Mouse (Mus musculus): ENCODE data around the gene Spata3. TPM values are rescaled to one million over a fixed set of nuclear protein-coding genes. Genes with fewer than 3 reads are reported as not detected.

Spata3 gene
- total RNA-seq, 2 experiments from 2014 or later = not detected

DNA sequence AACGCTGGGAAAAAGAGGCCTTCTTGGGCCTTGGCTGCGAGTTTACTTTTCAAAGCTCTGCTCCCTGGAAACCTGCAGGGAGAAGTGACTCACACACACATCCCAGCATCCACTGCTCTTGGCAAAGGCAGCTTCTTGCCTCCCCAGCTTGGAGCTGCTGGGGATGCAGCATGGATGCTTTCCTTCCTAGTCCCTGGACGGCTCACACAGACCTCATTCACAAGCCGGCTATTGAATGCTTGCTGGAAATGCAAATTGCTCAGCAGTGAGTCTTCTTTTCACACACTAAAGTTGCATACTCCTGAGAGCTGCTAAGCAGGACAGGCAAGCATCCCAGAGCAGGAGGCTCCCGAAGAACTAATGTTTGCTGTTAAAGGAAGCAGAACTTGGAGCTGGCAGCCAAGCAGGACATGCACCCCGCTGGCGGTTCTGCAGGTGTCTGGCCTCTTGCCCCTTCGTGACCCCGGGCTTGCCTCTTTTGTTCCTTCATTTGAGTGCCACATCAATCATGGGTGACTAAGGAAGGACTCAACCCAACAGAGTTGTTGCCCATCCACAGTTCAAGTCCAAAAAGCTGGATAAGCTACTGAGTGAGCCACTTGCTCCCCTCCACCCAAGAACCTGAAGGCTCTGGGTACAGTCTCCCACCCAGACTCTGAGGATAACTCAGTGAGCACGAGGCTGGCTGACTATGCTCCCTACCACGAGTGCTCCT lies 15.8 kb downstream of the Spata3 start:
- no peak for DNase-seq

DNA sequence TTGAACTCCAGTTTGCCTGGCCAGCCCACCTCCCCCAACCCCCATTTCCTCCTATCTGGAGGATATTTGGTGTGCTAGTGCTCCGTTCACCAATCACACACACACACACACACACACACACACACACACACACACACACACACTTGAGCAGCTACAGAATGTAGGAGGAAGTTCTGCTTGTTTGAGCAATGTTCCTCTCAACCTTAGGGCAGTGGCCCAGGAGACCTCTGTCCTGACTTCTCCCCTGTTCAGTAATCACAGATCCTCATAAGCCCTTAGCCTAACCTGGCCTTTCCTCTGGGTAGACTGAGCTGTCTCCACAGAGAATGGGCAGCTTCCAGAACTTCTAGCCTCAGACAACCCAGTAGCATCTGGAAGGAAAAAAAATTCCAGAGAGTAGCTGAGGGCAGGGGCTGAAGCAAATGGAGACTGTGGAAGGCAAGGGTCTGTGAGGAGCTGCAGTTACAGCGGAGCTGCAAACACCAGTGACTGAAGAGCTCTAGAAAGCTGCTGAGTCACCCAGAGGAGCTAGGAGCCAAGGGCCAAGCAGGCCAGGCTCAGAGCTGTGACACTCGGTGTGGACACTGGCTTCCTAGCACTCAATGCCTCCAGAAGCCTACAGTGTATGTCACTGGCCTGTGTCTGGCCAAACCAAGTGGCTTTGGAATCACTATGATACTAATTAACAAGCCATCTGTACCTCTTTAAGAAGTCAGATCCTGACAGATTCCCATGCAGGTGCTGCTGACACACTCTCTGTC lies 21.8 kb downstream of the Spata3 start:
- DNase-seq = no peak

DNA sequence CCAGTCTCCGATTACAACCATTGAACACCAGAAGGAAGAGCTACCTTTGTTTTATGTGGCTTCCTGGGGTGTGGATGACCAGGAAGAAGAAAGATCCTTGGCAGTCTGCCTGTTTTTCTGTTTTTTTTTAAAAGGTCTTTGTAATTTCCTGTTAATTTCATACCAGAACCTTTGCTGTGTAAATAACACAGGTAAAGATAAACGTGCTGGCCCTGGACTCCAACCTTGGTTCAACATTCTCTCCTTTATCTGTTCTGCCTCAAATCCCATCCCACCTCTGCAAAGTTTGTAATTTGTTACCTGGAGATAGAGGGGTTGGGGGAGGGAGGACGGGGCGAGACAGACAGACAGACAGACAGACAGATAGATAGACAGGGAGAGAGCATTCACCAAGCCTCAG lies 23.5 kb downstream of the Spata3 start:
- DNase-seq = no peak

DNA sequence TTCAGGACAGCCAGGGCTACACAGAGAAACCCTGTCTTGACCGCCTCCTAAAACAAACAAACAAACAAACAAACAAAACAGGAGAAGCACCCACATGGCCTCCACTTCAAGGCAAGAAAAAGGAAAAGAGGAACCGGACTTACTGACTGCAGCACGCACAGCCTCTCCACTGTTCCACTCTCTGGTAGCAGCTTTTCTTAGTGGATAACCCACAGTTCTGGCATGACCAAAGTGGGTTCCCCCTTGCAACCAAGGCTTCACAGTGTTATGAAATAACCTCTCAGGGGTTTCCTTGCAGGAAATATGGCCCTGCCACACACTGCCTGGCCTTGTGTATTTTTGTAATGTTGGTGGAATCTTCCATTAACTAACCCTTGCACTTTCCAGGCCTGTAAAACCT lies 24.2 kb downstream of the Spata3 start:
- no peak for DNase-seq

DNA sequence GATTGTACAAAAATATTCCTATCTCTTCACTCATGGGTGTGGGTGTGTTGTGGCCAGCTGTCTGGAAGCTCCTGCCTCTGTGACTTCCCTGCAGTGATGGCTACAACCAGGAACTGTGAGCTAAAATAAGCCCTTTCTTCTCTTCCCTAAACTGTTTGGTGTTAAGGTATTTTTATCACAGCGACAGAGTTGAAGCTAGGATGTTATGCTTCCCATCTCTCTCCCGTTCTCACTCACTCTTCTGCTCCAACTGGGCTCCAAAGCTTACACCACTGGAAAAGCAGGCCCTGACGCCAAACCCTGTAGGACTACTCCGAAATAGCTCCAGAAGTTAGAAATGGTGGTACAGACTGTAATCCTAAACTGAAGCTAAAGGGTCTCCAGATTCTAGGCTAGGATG lies 28.4 kb downstream of the Spata3 start:
- no peak for DNase-seq

DNA sequence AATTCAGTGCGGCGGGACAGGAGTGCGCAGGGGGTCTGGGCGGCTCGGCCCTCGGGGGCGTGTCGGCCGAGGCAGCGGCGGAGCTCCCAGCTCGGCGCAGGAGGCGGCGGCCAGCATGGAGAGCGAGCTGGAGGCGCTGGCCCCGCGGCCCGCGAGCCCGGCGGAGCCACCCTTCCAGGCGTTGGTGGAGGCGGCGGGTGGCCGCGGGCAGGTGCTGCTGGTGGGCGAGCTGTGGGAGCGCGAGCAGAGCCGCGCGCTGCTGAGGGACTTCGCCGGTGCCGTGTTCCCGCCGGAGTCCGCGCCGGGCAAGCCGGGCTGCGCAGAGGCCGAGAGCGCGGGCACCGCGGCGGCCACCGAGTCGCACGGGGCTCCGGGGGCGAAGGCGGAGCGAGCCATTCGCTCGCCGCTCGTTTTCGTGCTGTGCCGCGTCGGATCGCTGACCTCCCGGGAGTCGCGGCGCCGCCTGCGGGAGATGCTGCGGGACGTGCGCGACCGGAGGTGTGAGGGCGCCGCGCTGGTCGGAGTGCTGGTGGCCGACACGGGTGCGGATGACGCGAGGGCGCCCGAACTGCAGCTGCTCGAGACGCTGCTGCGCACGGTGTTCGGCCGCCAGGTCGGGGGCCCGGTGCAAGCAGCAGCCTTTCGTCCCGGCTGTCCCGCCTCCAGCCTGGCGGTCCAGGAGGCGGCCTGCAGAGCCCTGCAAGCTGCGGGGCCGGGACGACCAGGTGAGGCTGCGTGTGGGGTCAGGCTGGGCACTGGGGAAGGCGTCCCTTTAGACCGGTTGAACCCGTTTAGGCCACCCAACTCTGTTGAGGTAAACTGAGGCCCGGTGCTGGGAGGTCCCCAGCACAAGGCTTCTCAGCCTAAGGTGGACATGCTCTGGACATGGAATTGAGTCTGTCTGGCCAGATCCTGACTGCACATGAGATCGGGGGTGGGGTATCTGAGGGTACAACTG lies 29.5 kb downstream of the Spata3 start, which contains the start of gene 2810459M11Rik:
2810459M11Rik (plus strand) TSS at position 16 of the 958 bp plus-strand sequence.
- peak; percentile 46 for DNase-seq

DNA sequence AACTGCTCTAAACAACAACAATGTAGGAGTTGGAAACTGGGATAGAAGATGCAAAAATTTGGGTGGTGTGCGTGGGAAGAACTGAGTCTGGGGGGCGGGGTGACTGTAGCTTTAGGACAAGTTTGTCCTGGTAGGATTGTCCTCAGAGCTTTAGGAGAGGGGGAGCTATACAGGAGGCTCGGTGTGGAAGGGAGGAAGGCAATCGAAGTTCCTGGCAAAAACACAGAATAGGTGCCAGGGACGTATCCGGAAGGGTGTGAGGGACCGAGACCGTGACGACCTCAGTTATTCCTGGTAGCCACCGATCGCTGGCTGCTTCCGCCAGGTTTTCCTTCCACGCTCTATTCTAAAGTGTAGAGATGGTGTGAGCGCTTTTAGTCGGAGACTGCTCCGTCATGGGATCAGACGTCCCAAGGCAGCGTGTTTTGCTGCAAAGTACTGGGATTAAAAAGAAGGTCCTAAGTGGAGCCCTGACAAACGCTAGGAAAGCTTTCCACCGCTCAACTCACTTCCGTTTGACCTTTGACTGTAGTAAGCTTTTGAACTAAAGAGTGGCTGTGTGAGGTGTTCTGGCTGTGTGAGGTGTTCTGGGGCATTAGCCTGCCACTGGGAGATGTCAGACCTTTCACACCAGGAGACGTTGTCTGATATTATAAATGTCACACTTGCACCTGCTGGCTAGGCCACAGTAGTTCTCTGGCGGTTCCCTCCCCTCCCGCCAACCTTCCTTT lies 30.4 kb downstream of the Spata3 start:
- no peak for DNase-seq

DNA sequence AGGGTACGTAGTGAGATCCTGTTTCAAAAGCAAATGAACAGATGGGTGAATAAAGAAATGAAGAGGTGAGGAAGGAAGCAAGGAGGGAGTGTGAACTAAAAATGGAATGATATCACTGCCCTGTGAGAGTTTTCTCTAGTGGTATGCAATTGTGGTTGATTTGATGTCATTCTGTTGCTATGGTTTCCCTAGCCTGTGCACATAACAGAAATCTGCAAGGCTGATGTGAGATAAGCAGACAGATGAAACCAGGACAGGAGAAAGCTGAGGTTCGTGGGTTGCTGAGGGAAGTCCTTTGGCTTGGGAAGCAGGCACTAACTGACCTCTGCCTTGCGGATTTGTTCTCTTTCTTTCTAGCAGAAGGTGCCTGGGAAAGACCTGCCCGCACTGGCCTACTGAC lies 31.6 kb downstream of the Spata3 start:
- DNase-seq = no peak

DNA sequence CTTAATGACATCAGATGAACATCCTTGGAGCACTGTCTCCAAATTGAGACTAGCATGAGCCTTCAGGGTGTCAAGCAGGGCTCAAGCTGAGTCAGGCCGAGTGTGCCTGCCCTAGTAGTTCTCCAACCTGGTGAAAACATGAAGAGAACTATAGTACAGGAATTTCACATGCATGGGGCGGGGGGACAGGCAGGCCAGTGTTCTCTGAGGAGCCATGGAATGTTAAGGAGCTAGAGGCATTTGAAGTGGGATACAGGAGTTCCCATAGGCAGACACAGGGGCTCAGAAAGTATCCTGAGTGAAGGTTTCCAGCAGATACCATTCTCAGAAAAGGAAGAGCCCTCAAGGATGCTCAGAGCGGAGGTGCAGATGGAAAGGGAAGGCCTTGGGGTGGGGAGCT lies 32.1 kb downstream of the Spata3 start:
- no peak for DNase-seq

DNA sequence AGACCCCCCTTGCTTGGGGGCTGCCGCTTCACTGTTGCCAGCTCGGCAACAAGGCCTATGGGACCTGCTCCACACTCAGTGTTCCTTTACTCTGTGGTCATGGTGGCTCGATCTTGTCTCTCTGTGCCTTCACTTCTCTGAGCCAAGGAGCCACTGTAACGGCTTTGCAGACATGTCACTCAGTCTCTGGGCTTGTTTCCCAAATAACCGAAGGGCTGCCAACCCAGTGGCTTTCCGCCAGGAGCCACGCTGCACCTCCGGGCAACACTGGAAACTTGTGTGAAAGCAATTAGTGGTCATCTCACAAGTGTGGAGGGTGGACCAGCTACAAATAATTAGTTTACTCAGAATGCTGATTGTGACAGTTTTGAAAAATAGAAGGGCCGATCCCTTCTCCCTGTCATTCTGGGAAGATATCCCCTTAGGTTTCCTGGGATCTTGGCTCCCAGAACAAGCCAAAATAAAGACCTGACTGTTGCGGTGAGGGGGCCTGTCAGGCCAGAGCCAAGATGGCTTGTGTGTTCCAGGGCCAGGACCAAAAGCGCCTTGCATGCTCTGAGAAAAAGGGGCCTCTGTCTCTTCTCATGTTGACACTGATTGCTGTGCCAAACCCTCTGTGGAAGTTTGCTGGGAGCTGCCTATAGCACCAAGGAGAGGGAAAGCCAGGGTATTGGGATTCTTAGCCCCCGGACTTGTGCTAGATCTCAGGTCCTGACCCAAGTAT lies 36.7 kb downstream of the Spata3 start:
- peak; percentile 64 for DNase-seq

DNA sequence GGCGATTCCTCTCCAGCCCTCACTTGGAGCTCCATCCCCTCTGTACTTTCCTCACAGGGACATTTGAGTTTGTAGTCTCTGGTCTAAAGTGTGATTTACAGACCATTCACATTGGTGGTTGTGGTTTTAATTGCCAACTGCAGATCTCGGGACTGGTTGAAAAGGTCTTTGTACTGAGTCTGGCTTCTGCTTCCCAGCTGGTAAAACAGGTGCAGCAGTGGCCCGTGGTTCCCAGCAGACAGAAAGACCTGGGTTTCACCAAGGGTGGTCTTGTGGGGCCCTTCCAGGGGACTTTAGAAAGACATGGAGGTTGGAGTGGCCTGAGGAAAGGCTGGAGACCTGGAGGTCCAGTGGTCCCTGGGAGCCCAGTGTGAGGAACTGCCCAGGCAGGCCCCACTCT lies 38.3 kb downstream of the Spata3 start:
- no peak for DNase-seq

DNA sequence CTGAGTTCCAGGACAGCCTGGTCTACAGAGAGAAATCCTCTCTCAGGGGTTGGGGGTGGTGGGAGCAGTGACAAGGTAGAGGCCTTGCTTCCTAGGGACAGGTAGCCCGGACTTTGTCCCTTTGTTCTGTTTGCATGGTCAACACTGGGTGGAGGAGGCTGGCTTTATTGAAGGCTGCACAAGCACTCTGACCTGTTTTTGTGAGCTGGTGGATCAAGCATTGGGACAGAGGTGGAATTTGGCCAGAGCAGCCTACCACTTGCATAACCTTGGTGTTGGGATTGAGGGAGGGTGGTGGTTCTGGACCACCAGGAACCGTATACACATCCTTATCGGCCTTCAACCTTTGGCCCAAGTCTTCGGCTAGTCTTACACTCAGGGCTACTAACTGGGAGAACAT lies 39.7 kb downstream of the Spata3 start:
- no peak for DNase-seq

DNA sequence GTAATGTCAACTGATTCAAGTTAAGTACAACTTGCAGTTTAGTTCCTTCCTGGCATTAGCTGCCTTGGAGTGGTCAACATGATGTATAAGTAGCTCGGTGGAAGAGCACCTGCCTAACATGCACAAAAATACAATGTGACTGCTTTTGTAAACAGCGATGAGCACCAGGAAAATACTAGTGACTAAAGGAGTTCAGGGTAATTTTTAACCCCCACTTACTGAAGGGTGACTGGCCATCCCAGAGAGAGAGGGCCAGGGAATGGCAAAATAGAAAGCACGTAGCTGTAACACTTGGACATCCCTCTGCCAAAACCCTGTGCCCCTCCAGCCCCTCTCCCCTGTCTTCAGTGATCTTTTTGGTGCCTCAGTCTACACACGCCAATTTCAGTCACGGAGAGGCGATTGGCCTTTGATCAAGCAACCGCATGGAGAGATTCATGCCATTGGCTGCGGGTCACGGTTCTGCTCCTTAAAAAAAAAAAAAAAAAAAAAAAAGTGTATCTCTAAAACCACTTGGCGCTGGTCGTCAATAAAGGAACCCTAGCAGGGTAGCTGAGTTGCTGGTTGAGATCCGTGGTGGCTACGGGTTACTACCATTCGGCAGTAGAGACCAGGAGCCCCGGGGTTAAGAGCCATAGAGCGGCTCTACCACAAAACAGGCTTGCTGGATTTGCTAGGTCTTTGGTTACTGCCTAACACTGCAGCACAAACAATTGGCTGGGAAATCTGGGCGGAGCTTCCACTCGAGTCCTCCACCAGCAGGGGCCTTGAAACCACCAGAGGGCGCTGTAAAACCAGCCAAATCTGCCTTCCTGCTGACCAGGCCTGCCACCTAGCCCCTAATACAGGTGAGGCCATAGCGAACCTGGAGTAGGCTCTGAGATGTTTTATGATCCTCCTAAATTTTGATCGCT lies 42.5 kb downstream of the Spata3 start:
- DNase-seq = peak; percentile 93

DNA sequence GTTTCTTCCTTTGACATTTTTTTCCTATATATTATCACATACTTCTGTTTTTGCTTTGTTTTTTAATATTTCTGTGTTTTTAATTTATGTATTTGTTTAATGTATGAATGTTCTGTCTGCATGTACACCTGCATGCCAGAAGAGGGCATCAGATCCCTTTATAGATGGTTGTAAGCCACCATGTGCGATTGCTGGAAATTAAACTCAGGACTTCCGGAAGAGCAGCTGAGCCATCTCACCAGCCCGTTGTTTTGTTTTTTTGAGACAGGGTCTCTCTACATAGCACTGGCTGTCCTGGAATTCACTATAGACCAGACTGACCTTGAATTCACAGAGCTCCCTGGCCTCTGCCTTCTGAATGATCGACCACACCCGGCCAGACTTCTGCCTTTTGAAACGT lies 45.9 kb downstream of the Spata3 start:
- no peak for DNase-seq

DNA sequence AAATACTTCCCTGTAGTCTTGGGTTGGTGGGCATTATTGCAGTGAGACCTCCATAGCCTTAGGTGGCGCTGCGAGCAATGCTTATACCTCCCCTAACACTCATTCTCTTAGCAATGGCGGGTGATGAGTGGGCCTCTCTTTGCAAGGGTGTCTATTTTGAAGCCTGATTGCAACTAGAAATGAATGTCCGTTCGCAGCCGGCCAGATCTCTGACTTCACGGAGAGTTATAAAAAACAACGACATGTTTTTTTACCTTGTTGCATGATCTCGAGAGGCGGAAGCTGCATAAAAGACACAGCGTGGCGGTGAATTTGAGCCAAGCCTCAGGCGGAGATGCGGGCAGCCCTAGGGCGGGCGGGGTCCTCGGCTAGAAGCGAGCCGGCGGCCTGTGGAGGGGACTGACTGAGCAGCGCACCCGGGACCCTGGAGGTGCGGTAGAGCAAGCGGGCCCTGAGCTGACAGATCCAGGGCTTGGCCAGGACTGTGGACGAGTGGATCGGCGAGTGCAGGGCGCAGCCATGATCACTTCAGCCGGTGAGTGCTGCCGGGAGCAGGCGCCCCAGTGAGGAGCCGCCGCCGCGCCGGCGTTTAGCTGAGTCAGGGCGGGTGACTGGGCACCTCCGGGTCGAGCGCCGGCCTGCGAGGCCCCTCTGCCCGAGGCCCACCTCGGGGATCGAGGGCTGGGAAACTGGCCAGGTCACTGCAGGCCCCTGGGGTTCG lies 47.8 kb downstream of the Spata3 start, which contains the start of gene Psmd1:
Psmd1 (plus strand) TSS at position 117 of the 721 bp plus-strand sequence.
- DNase-seq = peak; percentile 84

DNA sequence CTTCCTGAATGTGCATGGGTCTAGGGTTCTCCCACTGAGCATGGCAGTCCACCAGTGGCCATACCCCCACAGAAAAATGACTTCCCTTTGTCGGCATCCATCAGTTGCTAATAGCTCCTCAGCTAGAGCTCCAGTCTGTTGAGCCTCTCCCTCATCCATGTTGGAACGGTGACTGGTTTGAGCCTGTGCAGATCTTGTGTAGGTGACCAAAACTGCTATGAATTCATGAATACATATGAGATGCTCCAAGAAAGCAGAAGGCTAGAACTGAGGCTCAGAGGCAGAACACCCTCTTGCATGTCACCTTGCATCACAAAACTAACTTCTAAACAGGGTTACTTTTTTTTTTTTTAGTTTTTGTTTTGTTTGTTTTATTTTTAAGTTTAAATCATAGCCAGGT lies 59.9 kb downstream of the Spata3 start:
- no peak for DNase-seq

Data from gastrocnemius, postnatal 10 days (tissue).